Mouse (Mus musculus): Measurements from ENCODE around the gene Begain.

DNA sequence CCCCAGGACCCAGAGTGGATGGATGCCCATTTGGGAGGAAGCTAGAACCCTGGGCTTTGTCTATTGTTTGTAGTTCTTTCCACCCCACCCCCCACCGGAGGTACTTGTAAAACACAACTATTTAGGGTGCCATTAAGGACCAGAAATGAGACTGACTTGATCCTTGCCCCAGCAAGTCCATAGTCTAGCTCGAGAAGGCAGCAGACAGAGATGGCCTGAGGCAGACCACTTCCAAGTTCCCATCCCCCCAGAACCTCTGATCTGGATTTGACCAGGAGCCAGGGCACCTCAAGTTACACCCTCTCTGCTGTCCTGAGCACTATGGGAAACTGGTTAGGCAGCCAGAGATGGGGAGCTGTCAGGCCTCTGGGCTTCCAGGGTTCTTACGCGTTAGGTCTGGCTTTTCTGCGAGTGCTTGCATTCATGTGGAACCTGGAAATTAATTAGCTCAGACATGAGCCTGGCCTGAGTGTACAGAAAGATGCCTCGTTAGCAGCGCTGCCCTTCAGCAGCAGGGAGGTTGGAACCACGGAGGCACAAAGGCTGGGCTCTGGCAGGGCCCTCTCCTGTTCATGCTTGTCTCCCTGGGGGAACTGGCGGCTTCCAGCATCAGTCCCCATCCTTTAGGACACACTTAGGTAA lies 44.5 kb upstream of the Begain start:
- no peak for TF ChIP-seq ZNF384 (IDR thresholded peaks at IDR 0.05; ENCODE audit: low read depth, low read length)
- TF ChIP-seq CTCF (IDR thresholded peaks at IDR 0.05 in 2 of 3, conservative IDR thresholded peaks at IDR 0.05 in 1 of 3; ENCODE audit: control insufficient read depth in 1 of 3, insufficient read depth in 1 of 3, low read depth in 2 of 3, low read length in 3 of 3, poor library complexity in 1 of 3, severe bottlenecking in 1 of 3) = no peak
- TF ChIP-seq POLR2AphosphoS2 (IDR thresholded peaks at IDR 0.05; ENCODE audit: low read length) = no peak
- TF ChIP-seq TCF12 (IDR thresholded peaks at IDR 0.05; ENCODE audit: low read depth, low read length) = no peak
- TF ChIP-seq UBTF (IDR thresholded peaks at IDR 0.05; ENCODE audit: borderline replicate concordance, insufficient read depth, low read depth, low read length) = no peak
- TF ChIP-seq NELFE (IDR thresholded peaks at IDR 0.05; ENCODE audit: low read depth, low read length) = no peak
- no peak for TF ChIP-seq EP300 (IDR thresholded peaks at IDR 0.05; ENCODE audit: low read depth in 1 of 2, low read length in 2 of 2)
- no peak for TF ChIP-seq MAZ (IDR thresholded peaks at IDR 0.05; ENCODE audit: low read depth, low read length)
- no peak for TF ChIP-seq ZMIZ1 (IDR thresholded peaks at IDR 0.05; ENCODE audit: low read depth, low read length)
- no peak for TF ChIP-seq POLR2A (IDR thresholded peaks at IDR 0.05; ENCODE audit: control insufficient read depth in 1 of 2, insufficient read depth in 1 of 2, low read depth in 1 of 2, low read length in 2 of 2, poor library complexity in 1 of 2)

All from MEL (cell line).